Mouse (Mus musculus) liver, embryonic 16.5 days (tissue): ENCODE data around the gene Afp. TPM values are rescaled to one million over a fixed set of nuclear protein-coding genes. Genes with fewer than 3 reads are reported as not detected.
A peak's percentile ranks its signal among the peaks of the same experiment; 100 is the strongest.

Experiments
- ATAC-seq: fragments of 200-750 bp; cut with Nextera tagmentation; 2 replicates; pipeline ENCODE4 v1.8.0; 2017; ENCODE audit warnings: low read depth, mild to moderate bottlenecking, moderate number of reproducible peaks, moderate library complexity
- H3K27ac ChIP-seq: fragments of 300-500 bp; sonication (generic); 2 replicates; pipeline ENCODE4 v1.5.1; 2014; ENCODE audit warnings: mild to moderate bottlenecking, low read length
- H3K27me3 ChIP-seq: fragments of 300-500 bp; sonication (generic); 2 replicates; pipeline ENCODE4 v1.6.1; 2014; ENCODE audit warnings: low read depth, low read length, mixed read lengths; ENCODE audit not compliant: control insufficient read depth, insufficient read depth
- H3K36me3 ChIP-seq: fragments of 300-500 bp; sonication (generic); 2 replicates; pipeline ENCODE4 v1.6.1; 2014; ENCODE audit warnings: mild to moderate bottlenecking; ENCODE audit not compliant: control insufficient read depth, insufficient read depth
- H3K4me1 ChIP-seq: fragments of 300-500 bp; sonication (generic); 2 replicates; pipeline ENCODE4 v1.6.1; 2014; ENCODE audit warnings: low read depth, low read length, mixed read lengths; ENCODE audit not compliant: control insufficient read depth
- H3K4me2 ChIP-seq: fragments of 300-500 bp; sonication (generic); 2 replicates; pipeline ENCODE4 v1.6.1; 2014; ENCODE audit warnings: low read depth, low read length, mixed read lengths
- H3K4me3 ChIP-seq: fragments of 300-500 bp; sonication (generic); 2 replicates; pipeline ENCODE4 v1.5.1; 2014; ENCODE audit warnings: low read depth, mild to moderate bottlenecking, low read length
- H3K9ac ChIP-seq: fragments of 300-500 bp; sonication (generic); 2 replicates; pipeline ENCODE4 v1.6.1; 2014; ENCODE audit warnings: low read depth, low read length
- H3K9me3 ChIP-seq: fragments of 300-500 bp; sonication (generic); replicated peaks from 2 replicates; pipeline ENCODE4 v1.6.1; 2016; ENCODE audit warnings: low read length; ENCODE audit not compliant: control insufficient read depth
- WGBS: fragments of 180-500 bp; shearing (Covaris S2); extraction: QIAGEN DNeasy Blood & Tissue Kit; methylation state at CpG from one replicate; pipeline ENCODE4 v1.1.7; 2014; ENCODE audit not compliant: insufficient replicate concordance; 5-methylcytosine and 5-hydroxymethylcytosine counted together
- polyA plus RNA-seq: library from polyadenylated mRNA; unstranded; fragments of >200 nt; fragmentation: Nextera tagmentation; extraction: Ambion mirVana; gene quantifications from 2 replicates; pipeline ENCODE4 v1.2.1, GENCODE M21; 2015

Afp gene
- polyA plus RNA-seq, 1 experiment from 2014 or later, result 15,904 TPM

DNA sequence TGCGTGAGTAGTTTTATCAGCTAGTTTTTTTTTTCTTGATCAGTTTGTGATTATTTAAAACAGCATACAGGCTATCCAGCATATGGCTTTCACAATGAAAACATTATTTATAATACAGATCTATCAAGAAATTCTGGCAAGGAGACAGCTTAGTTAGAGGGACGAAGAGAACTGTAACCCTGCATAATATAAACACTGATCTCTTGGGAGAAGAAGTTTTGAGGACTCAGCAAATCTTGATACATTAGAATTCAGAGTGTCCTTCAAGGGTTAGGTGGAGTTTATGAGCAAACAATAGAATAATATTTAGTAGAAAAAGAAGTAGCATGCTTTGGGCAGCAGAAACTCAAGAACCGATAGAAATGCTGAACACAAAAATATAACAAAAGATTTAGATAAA is 19.7 kb upstream of the Afp start:
- no peak overlapping the region for H3K4me2 ChIP-seq
- H3K9ac ChIP-seq, result no peak overlapping the region
- no peak overlapping the region for H3K27ac ChIP-seq
- H3K9me3 ChIP-seq, result no peaks in the 10 kb centered on the region
- no peaks in the 10 kb centered on the region for H3K4me1 ChIP-seq
- no peak for ATAC-seq
- 60% methylated on average over 3 of the region's 3 CpGs for WGBS
- H3K4me3 ChIP-seq, result no peak overlapping the region
- no peaks in the 10 kb centered on the region for H3K27me3 ChIP-seq
- H3K36me3 ChIP-seq, result no peaks in the 10 kb centered on the region

GRCm38 (mm10) chr5:90473902-90474301 is 16.6 kb upstream of the Afp start:
- no peaks in the 10 kb centered on the region for H3K36me3 ChIP-seq
- no peak for ATAC-seq
- H3K4me2 ChIP-seq, result no peak overlapping the region
- no peaks in the 10 kb centered on the region for H3K9me3 ChIP-seq
- no peak overlapping the region for H3K9ac ChIP-seq
- no peak overlapping the region for H3K27ac ChIP-seq
- 56% methylated on average over 4 of the region's 4 CpGs for WGBS
- H3K27me3 ChIP-seq, result no peaks in the 10 kb centered on the region
- no peak overlapping the region for H3K4me3 ChIP-seq
- H3K4me1 ChIP-seq, result no peaks in the 10 kb centered on the region

DNA sequence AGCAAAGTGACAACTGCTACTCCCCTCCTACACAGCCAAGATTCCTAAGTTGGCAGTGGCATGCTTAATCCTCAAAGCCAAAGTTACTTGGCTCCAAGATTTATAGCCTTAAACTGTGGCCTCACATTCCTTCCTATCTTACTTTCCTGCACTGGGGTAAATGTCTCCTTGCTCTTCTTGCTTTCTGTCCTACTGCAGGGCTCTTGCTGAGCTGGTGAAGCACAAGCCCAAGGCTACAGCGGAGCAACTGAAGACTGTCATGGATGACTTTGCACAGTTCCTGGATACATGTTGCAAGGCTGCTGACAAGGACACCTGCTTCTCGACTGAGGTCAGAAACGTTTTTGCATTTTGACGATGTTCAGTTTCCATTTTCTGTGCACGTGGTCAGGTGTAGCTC is 16.2 kb upstream of the Afp start:
- Histone ChIP-seq H3K27ac (no peak overlapping the region), H3K4me3 (no peak overlapping the region), H3K9me3 (no peaks in the 10 kb centered on the region), H3K36me3 (no peaks in the 10 kb centered on the region), H3K4me2 (no peak overlapping the region), H3K9ac (no peak overlapping the region), H3K4me1 (no peaks in the 10 kb centered on the region), H3K27me3 (no peaks in the 10 kb centered on the region)
- no peak for ATAC-seq
- 67% methylated on average over 5 of the region's 5 CpGs for WGBS

- no peak overlapping the region for H3K27ac ChIP-seq
- no peak for ATAC-seq
Measured at GRCm38 (mm10) chr5:90476741-90477140, 13.8 kb upstream of the Afp start.

DNA sequence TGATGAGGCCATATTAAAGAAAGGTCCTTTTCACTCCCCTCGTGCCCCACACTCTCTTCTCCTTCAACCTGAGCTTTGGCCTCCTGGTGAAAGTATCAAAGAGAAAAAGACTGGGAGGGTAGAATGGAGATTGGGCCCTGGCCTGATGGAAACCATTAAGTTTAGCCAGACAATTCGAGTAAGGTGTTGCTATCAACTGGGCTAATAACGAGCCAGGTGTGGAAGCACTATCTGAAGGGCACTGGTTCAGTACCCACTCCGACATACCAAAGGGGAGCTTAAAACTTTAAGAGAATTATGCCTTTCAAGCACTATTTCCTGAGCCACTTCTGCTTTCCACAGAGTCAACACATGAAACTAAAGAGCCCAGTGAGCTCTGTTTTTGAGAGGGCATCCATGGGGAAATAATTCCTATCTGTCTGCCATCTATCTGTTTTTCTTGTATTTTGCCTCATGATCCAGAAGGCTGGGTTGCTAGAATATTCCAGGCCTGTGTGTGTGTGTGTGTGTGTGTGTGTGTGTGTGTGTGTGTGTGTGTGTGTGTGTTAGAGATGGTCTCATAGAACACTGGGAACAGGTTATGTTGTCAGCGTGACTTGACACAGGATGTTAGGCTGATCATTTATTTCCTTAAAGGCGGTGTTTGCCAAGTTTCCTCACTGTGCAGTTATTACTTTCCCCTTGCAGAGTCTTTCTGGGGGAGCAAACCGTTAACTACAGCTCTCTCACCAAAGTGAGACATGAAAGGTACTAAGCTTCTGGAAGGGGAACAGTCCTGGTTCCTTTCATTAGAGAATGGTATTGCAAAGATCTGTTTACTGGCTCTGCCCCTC is 13.0 kb upstream of the Afp start:
- Histone ChIP-seq H3K9me3 (no peaks in the 10 kb centered on the region), H3K27ac (no peak overlapping the region), H3K4me2 (no peak overlapping the region), H3K36me3 (no peaks in the 10 kb centered on the region), H3K27me3 (no peaks in the 10 kb centered on the region), H3K9ac (no peak overlapping the region), H3K4me3 (no peak overlapping the region), H3K4me1 (no peaks in the 10 kb centered on the region)
- ATAC-seq, result peak; percentile 51
- WGBS, result 27% methylated on average over 7 of the region's 7 CpGs

More at GRCm38 (mm10) chr5:90476741-90477140, 13.8 kb upstream of the Afp start:
- no peaks in the 10 kb centered on the region for H3K4me1 ChIP-seq
- H3K9ac ChIP-seq, result no peak overlapping the region
- no peaks in the 10 kb centered on the region for H3K9me3 ChIP-seq
- no peak overlapping the region for H3K4me3 ChIP-seq
- no peaks in the 10 kb centered on the region for H3K36me3 ChIP-seq
- WGBS, result 61% methylated on average over 3 of the region's 3 CpGs
- H3K4me2 ChIP-seq, result no peak overlapping the region
- no peaks in the 10 kb centered on the region for H3K27me3 ChIP-seq

DNA sequence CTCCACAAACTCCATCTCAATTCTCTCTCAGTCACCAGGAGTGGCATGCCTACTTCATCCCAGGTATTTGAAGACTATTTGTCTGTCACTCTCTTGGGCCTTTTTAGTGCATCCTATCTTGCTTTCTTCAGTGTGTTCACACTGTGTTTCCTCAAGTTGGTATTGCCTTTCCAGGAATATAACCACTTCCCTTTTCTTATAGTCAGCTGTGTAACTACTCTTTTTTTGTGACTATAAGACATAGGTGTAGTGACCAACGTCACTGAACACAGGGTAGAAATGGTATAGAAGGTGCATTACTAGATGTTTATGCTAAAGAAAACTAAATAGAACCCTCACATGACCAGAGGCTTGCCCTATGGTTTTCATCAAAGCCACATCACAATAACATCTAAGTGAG is 11.7 kb upstream of the Afp start:
- 15% methylated on average over 1 of the region's 1 CpGs for WGBS
- no peaks in the 10 kb centered on the region for H3K9me3 ChIP-seq
- H3K27me3 ChIP-seq, result no peaks in the 10 kb centered on the region
- ATAC-seq, result no peak
- H3K4me3 ChIP-seq, result no peak overlapping the region
- no peak overlapping the region for H3K4me2 ChIP-seq
- H3K27ac ChIP-seq, result peak overlapping the region; percentile 7; the same call in 1 of the 2 replicates
- H3K4me1 ChIP-seq, result no peaks in the 10 kb centered on the region; the same call in none of the 2 replicates
- H3K9ac ChIP-seq, result no peak overlapping the region
- no peaks in the 10 kb centered on the region for H3K36me3 ChIP-seq

DNA sequence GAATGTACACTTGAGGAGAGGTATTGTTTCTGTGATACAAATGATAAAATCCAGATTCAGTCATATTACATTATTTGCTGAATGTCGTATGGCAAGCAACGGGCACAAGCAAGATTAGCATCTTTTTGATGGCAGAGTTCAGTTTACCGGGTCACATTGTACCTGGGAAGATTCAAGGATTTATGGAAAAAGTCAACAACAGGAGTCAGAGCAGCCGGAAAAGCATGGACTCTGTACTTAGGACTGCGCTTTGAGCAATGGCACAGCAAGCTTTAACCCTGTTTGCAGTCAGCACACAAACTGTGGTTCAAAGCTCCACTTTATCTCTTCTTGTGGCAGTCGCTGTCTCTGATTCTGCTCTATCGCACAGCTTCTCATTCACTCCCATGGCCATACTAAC is 4.9 kb upstream of the Afp start:
- Histone ChIP-seq H3K9ac (no peak overlapping the region), H3K27ac (peak overlapping the region; percentile 74), H3K9me3 (no peaks in the 10 kb centered on the region), H3K27me3 (no peaks in the 10 kb centered on the region), H3K4me1 (no peaks in the 10 kb centered on the region; the same call in none of the 2 replicates), H3K4me3 (no peak overlapping the region), H3K4me2 (no peak overlapping the region), H3K36me3 (no peaks in the 10 kb centered on the region)
- WGBS, result 60% methylated on average over 7 of the region's 7 CpGs
- ATAC-seq, result peak; percentile 39

- Histone ChIP-seq H3K27ac (peak overlapping the region; percentile 77), H3K4me3 (no peak overlapping the region)
Measured at GRCm38 (mm10) chr5:90488323-90488722, 2.2 kb upstream of the Afp start.

GRCm38 (mm10) chr5:90492440-90492839 is 1.9 kb downstream of the Afp start:
- H3K4me2 ChIP-seq, result no peak overlapping the region
- H3K4me3 ChIP-seq, result peak overlapping the region; percentile 13; the same call in 1 of the 2 replicates
- no peak for ATAC-seq
- 44% methylated on average over 9 of the region's 9 CpGs for WGBS
- no peaks in the 10 kb centered on the region for H3K27me3 ChIP-seq
- no peak overlapping the region for H3K9ac ChIP-seq
- no peaks in the 10 kb centered on the region for H3K9me3 ChIP-seq
- no peaks in the 10 kb centered on the region; the same call in none of the 2 replicates for H3K4me1 ChIP-seq
- H3K27ac ChIP-seq, result no peak overlapping the region
- H3K36me3 ChIP-seq, result no peaks in the 10 kb centered on the region

More at GRCm38 (mm10) chr5:90488323-90488722, 2.2 kb upstream of the Afp start:
- Histone ChIP-seq H3K36me3 (no peaks in the 10 kb centered on the region), H3K9me3 (no peaks in the 10 kb centered on the region), H3K9ac (no peak overlapping the region), H3K4me1 (no peaks in the 10 kb centered on the region; the same call in none of the 2 replicates), H3K4me2 (no peak overlapping the region), H3K27me3 (no peaks in the 10 kb centered on the region)
- peak; percentile 77 for ATAC-seq
- 56% methylated on average over 7 of the region's 7 CpGs for WGBS
